14 mouse cellular contexts compared by ENCODE assay signal in genomic region chr6:137294973-137295820, GRCm38 (mm10). TPM values are rescaled to one million over a fixed set of nuclear protein-coding genes. Genes with fewer than 3 reads are reported as not detected.
DNase-seq lines count a peak whose midpoint lies in the region; ATAC-seq and TF ChIP-seq lines count a peak whose summit lies in the region.
"Had no signal": no experiment of that assay in that cellular context is flagged by ENCODE, and none has a peak within 500 bp of the region (broad histone marks: within the 10 kb centered on the region; RNA-seq: fewer than 3 reads in every experiment).

No protein-coding gene starts in this region.

- peak; percentile 9 for DNase-seq in heart, adult 11 months
- DNase-seq in heart, adult 8-10 months (ENCODE audit: low spot score), result no peak
- DNase-seq in kidney, postnatal 4 days, result peak; percentile 33 to 64
- DNase-seq in kidney, postnatal 25 days, result no peak
- DNase-seq in embryonic facial prominence, embryonic 11.5 days (ENCODE audit: low spot score), result peak; percentile 49
- DNase-seq in layer of hippocampus, adult 2 months (ENCODE audit: low spot score in 2 of 2), result no peak
- DNase-seq: adrenal gland, adult 8-10 months; cerebellum, postnatal 25 days had no signal

- no peak overlapping the region for H3K27ac ChIP-seq in embryonic facial prominence, embryonic 11.5 days (replicated peaks; ENCODE audit: low read depth, low read length)
- no peak overlapping the region for H3K27ac ChIP-seq in midbrain, embryonic 13.5 days
- no peak overlapping the region for H3K27ac ChIP-seq in layer of hippocampus, adult 2 months
- H3K27ac ChIP-seq: embryonic facial prominence, embryonic 15.5 days; intestine, embryonic 15.5 days had no signal

- 57% methylated on average over 20 of the region's 20 CpGs for WGBS in embryonic facial prominence, embryonic 11.5 days
- 76% methylated on average over 20 of the region's 20 CpGs for WGBS in midbrain, embryonic 13.5 days

- no peak for TF ChIP-seq CTCF in layer of hippocampus, adult 2 months (conservative IDR thresholded peaks at IDR 0.05)

- H3K27me3 ChIP-seq in embryonic facial prominence, embryonic 11.5 days (ENCODE audit: control insufficient read depth, insufficient read depth, low read length), result no peaks in the 10 kb centered on the region
- H3K27me3 ChIP-seq in midbrain, embryonic 13.5 days, result no peaks in the 10 kb centered on the region
- H3K27me3 ChIP-seq: embryonic facial prominence, embryonic 15.5 days; intestine, embryonic 15.5 days; megakaryocyte, embryonic 14.5 days had no signal

- no peak overlapping the region for H3K9ac ChIP-seq in embryonic facial prominence, embryonic 11.5 days (replicated peaks; ENCODE audit: low read length)
- no peak overlapping the region for H3K9ac ChIP-seq in midbrain, embryonic 13.5 days (replicated peaks)
- H3K9ac ChIP-seq: embryonic facial prominence, embryonic 15.5 days; intestine, embryonic 15.5 days had no signal

- H3K36me3 ChIP-seq in embryonic facial prominence, embryonic 11.5 days (replicated peaks; ENCODE audit: control insufficient read depth, insufficient read depth, low read depth, low read length), result no peaks in the 10 kb centered on the region
- 0 out of 2 replicates have a peak, but pooled peaks cover 3% of the 10 kb centered on the region for H3K36me3 ChIP-seq in midbrain, embryonic 13.5 days
- H3K36me3 ChIP-seq: embryonic facial prominence, embryonic 15.5 days; intestine, embryonic 15.5 days had no signal

- no peak for ATAC-seq in embryonic facial prominence, embryonic 11.5 days (replicated peaks; ENCODE audit: insufficient number of reproducible peaks, low FRiP score, low TSS enrichment, low read depth)
- ATAC-seq in midbrain, embryonic 13.5 days, result 0 out of 2 replicates have a peak, but pooled peaks have one; percentile 40
- ATAC-seq in granulocyte monocyte progenitor cell, adult 5-6 weeks (replicated peaks; ENCODE audit: poor library complexity, severe bottlenecking), result no peak
- ATAC-seq: intestine, embryonic 15.5 days had no signal

- H3K4me1 ChIP-seq in embryonic facial prominence, embryonic 11.5 days (ENCODE audit: control insufficient read depth, insufficient read depth, low read length), result no peaks in the 10 kb centered on the region
- no peaks in the 10 kb centered on the region for H3K4me1 ChIP-seq in midbrain, embryonic 13.5 days (replicated peaks)
- H3K4me1 ChIP-seq: intestine, embryonic 15.5 days had no signal

- no peak overlapping the region for H3K4me2 ChIP-seq in embryonic facial prominence, embryonic 11.5 days (ENCODE audit: low read depth, low read length)
- no peak overlapping the region for H3K4me2 ChIP-seq in midbrain, embryonic 13.5 days (replicated peaks)
- H3K4me2 ChIP-seq: embryonic facial prominence, embryonic 15.5 days; intestine, embryonic 15.5 days; liver, embryonic 11.5 days had no signal

- H3K9me3 ChIP-seq in embryonic facial prominence, embryonic 11.5 days (replicated peaks; ENCODE audit: control insufficient read depth, low read length), result no peaks in the 10 kb centered on the region
- no peaks in the 10 kb centered on the region for H3K9me3 ChIP-seq in midbrain, embryonic 13.5 days
- H3K9me3 ChIP-seq: embryonic facial prominence, embryonic 15.5 days; intestine, embryonic 15.5 days had no signal

- no peak overlapping the region for H3K4me3 ChIP-seq in embryonic facial prominence, embryonic 11.5 days (ENCODE audit: low read depth, low read length)
- no peak overlapping the region for H3K4me3 ChIP-seq in midbrain, embryonic 13.5 days (replicated peaks)
- no peak overlapping the region for H3K4me3 ChIP-seq in layer of hippocampus, adult 2 months
- H3K4me3 ChIP-seq: embryonic facial prominence, embryonic 15.5 days; intestine, embryonic 15.5 days; megakaryocyte, embryonic 14.5 days had no signal

RNA-seq across cellular contexts. Expression of gene Ptpro, which starts 43.1 kb away (rescaled TPM):
- total RNA-seq in heart, adult 8-10 months (2022), result 1 to 10 TPM; 1.6 to 3.4 (median 2.1) TPM
- polyA plus RNA-seq in embryonic facial prominence, embryonic 11.5 days (2014; fragmentation: Nextera tagmentation; extraction: Ambion mirVana), result 4.5 and 5.7 TPM in 2 replicates
- polyA plus RNA-seq in midbrain, embryonic 13.5 days (2015; fragmentation: Nextera tagmentation; extraction: Ambion mirVana), result 48.2 and 53.3 TPM in 2 replicates
- total RNA-seq in granulocyte monocyte progenitor cell, adult 5-6 weeks (2014; fragmentation: Nextera tagmentation), result 3.8 and 4.4 TPM in 2 replicates
- total RNA-seq in granulocyte monocyte progenitor cell, adult 5-6 weeks (2017), result 3.4 and 3.5 TPM in 2 replicates
- total RNA-seq in layer of hippocampus, adult 2 months (2021), result 10 to 100 TPM; 43.6 to 45.4 TPM

Comparison
In these comparisons a context has a peak if more than half of its experiments do, and no peak if none do; other contexts are left out.
1. DNase-seq: peak in heart, adult 11 months (single experiment), kidney, postnatal 4 days (2 of 2) and embryonic facial prominence, embryonic 11.5 days (single experiment); none in heart, adult 8-10 months (single experiment), kidney, postnatal 25 days (0 of 2) and layer of hippocampus, adult 2 months (0 of 2).
2. RNA of gene Ptpro, which starts 43.1 kb away (total RNA-seq): 43.6 to 45.4 TPM in layer of hippocampus, adult 2 months; 3.4 to 4.4 TPM in granulocyte monocyte progenitor cell, adult 5-6 weeks and 1.6 to 3.4 TPM in heart, adult 8-10 months; every median in the first group is over 4 times any median in the second.